Mouse (Mus musculus) stomach, postnatal 0 days (tissue): Measurements from ENCODE around the gene Mgam.

Experiments used
- CTCF ChIP-seq: IDR thresholded peaks from 2 replicates; pipeline ENCODE4 v1.5.1; 2016; ENCODE audit warnings: antibody characterized with exemption, low read depth, mild to moderate bottlenecking, moderate library complexity
- EP300 ChIP-seq: optimal IDR thresholded peaks from 2 replicates; pipeline ENCODE3; 2016; ENCODE audit warnings: antibody characterized with exemption

- no peak for TF ChIP-seq CTCF
- no peak for TF ChIP-seq EP300
These were observed 6.9 kb downstream of the Mgam start for GRCm38 (mm10) chr6:40635559-40635958.
